Mouse (Mus musculus) lung, adult 2 months (tissue): ENCODE results near the gene Gm9044.
"Not testable (repeated sequence)": the region's sequence is repeated elsewhere in the genome, so short reads cannot be mapped to it uniquely, and the experiment has no call there.

ENCODE experiments used
- CTCF ChIP-seq: fragments of 200-500 bp; IDR thresholded peaks from 2 replicates; pipeline ENCODE4 v1.5.1; 2011; ENCODE audit warnings: mild to moderate bottlenecking, low read length, control low read depth; ENCODE audit not compliant: insufficient read depth
- POLR2A ChIP-seq: fragments of 200-500 bp; IDR thresholded peaks from 2 replicates; pipeline ENCODE4 v1.6.1; 2011; ENCODE audit warnings: low read depth, mild to moderate bottlenecking, control low read depth, low read length, borderline replicate concordance; ENCODE audit errors: extremely low read depth

DNA sequence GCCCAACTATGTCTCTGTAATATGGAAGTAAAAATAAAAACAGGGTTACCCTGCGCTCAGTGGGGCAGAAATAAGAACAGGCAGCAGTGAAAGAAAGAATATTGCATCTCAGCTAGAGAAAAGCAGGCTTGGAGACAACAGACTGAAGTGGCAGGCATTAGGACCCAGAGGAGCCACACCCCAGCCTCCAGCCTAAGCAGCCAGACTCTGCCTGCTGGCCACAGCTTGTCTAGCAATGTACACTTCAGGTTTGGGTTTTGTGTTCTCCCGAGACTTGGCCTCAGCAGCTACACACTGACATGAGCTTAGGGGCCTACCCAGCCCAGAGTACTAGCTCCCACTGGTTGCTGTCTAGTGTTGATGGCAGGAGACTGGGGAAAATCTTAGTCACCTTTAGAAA lies 30.1 kb downstream of the Gm9044 start:
- TF ChIP-seq CTCF, POLR2A: not testable (repeated sequence)
